Mouse (Mus musculus) liver, embryonic 13.5 days (tissue): ENCODE measurements around the gene Rcsd1. TPM values are rescaled to one million over a fixed set of nuclear protein-coding genes. Genes with fewer than 3 reads are reported as not detected.
A peak's percentile ranks its signal among the peaks of the same experiment; 100 is the strongest.
"Not testable (repeated sequence)": the region's sequence is repeated elsewhere in the genome, so short reads cannot be mapped to it uniquely, and the experiment has no call there.

Experiments
- ATAC-seq: fragments of 200-750 bp; cut with Nextera tagmentation; 2 replicates; pipeline ENCODE4 v1.8.0; 2017; ENCODE audit warnings: low read depth, mild to moderate bottlenecking, moderate number of reproducible peaks, moderate library complexity
- DNase-seq: peaks from one replicate; pipeline ENCODE4 v3.0.0; 2022
- H3K27ac ChIP-seq: fragments of 300-500 bp; sonication (generic); 2 replicates; pipeline ENCODE4 v1.5.1; 2015; ENCODE audit warnings: moderate library complexity, mild to moderate bottlenecking, inconsistent platforms
- H3K27me3 ChIP-seq: fragments of 300-500 bp; sonication (generic); 2 replicates; pipeline ENCODE4 v1.6.1; 2015; ENCODE audit warnings: mild to moderate bottlenecking, inconsistent platforms
- H3K36me3 ChIP-seq: fragments of 300-500 bp; sonication (generic); 2 replicates; pipeline ENCODE4 v1.6.1; 2015; ENCODE audit warnings: mild to moderate bottlenecking, inconsistent platforms
- H3K4me1 ChIP-seq: fragments of 300-500 bp; sonication (generic); replicated peaks from 2 replicates; pipeline ENCODE4 v1.6.1; 2015; ENCODE audit warnings: inconsistent platforms
- H3K4me2 ChIP-seq: fragments of 300-500 bp; sonication (generic); 2 replicates; pipeline ENCODE4 v1.6.1; 2015; ENCODE audit warnings: inconsistent platforms, mild to moderate bottlenecking, moderate library complexity
- H3K4me3 ChIP-seq: fragments of 300-500 bp; sonication (generic); replicated peaks from 2 replicates; pipeline ENCODE4 v1.5.1; 2015; ENCODE audit warnings: mild to moderate bottlenecking, inconsistent platforms
- H3K9ac ChIP-seq: fragments of 300-500 bp; sonication (generic); 2 replicates; pipeline ENCODE4 v1.6.1; 2015; ENCODE audit warnings: mild to moderate bottlenecking, inconsistent platforms
- H3K9me3 ChIP-seq: fragments of 300-500 bp; sonication (generic); replicated peaks from 2 replicates; pipeline ENCODE4 v1.6.1; 2016; ENCODE audit warnings: inconsistent platforms
- WGBS: fragments of 180-500 bp; shearing (Covaris S2); methylation state at CpG from one replicate; pipeline ENCODE4 v1.1.7; 2015; ENCODE audit not compliant: insufficient replicate concordance; 5-methylcytosine and 5-hydroxymethylcytosine counted together
- polyA plus RNA-seq: library from polyadenylated mRNA; unstranded; fragments of >200 nt; fragmentation: Nextera tagmentation; extraction: Ambion mirVana; gene quantifications from 2 replicates; pipeline ENCODE4 v1.2.1, GENCODE M21; 2015

The Rcsd1 gene
- polyA plus RNA-seq, 1 experiment from 2014 or later, result 7.5 TPM

DNA sequence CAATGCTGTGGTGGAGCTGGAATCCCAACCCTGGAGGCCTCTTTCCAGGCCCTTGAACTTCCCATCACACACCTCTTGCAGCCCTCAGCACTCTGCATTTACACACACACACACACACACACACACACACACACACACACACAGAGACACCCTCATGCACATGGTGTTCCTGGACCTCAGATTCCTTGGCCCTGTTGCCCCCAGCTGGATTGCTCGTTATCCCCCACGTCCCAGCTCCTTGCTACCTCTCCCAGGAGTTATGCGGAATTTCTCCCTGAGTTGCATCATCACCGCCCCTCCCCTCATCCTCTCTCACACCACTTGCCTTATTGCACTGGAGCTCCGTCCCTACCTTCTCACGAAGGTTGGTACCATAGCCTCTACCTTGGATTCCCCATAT, 23.2 kb downstream of the Rcsd1 start:
- 56% methylated on average over 6 of the region's 6 CpGs for WGBS
- H3K4me1 ChIP-seq, result peaks cover 24% of the 10 kb centered on the region; the same call in 1 of the 2 replicates

GRCm38 (mm10) chr1:165684261-165685203, 25.0 kb downstream of the Rcsd1 start:
- Histone ChIP-seq H3K4me2 (no peak overlapping the region), H3K4me1 (peaks cover 26% of the 10 kb centered on the region; the same call in 1 of the 2 replicates), H3K27ac (no peak overlapping the region), H3K9me3 (no peaks in the 10 kb centered on the region), H3K36me3 (no peaks in the 10 kb centered on the region), H3K9ac (no peak overlapping the region), H3K4me3 (no peak overlapping the region), H3K27me3 (no peaks in the 10 kb centered on the region)
- no peak for ATAC-seq
- no peak for DNase-seq
- WGBS, result 50% methylated on average over 15 of the region's 15 CpGs

More for the DNA sequence above, 23.2 kb downstream of the Rcsd1 start:
- no peak overlapping the region for H3K4me3 ChIP-seq
- no peak overlapping the region for H3K27ac ChIP-seq
- no peak overlapping the region for H3K9ac ChIP-seq
- no peaks in the 10 kb centered on the region for H3K36me3 ChIP-seq
- H3K27me3 ChIP-seq, result no peaks in the 10 kb centered on the region
- H3K9me3 ChIP-seq, result no peaks in the 10 kb centered on the region
- no peak overlapping the region for H3K4me2 ChIP-seq
- no peak for DNase-seq
- ATAC-seq, result no peak

GRCm38 (mm10) chr1:165682056-165682853, 27.3 kb downstream of the Rcsd1 start:
- WGBS, result 44% methylated on average over 18 of the region's 18 CpGs
- ATAC-seq, result peak; percentile 45; the same call in 1 of the 2 replicates
- Histone ChIP-seq H3K4me3 (no peak overlapping the region), H3K4me1 (peaks cover 27% of the 10 kb centered on the region; the same call in 1 of the 2 replicates), H3K27me3 (no peaks in the 10 kb centered on the region), H3K9me3 (no peaks in the 10 kb centered on the region), H3K4me2 (no peak overlapping the region), H3K36me3 (no peaks in the 10 kb centered on the region), H3K27ac (no peak overlapping the region), H3K9ac (no peak overlapping the region; the same call in 1 of the 2 replicates)
- no peak for DNase-seq

- Histone ChIP-seq H3K4me1 (peaks cover 30% of the 10 kb centered on the region), H3K4me3 (no peak overlapping the region), H3K27ac (no peak overlapping the region), H3K4me2 (no peak overlapping the region), H3K27me3 (no peaks in the 10 kb centered on the region), H3K36me3 (no peaks in the 10 kb centered on the region), H3K9me3 (no peaks in the 10 kb centered on the region), H3K9ac (no peak overlapping the region)
- ATAC-seq (0 out of 2 replicates have a peak, but pooled peaks have one; percentile 18), DNase-seq (no peak)
- 41% methylated on average over 13 of the region's 13 CpGs for WGBS
These were observed 28.3 kb downstream of the Rcsd1 start for GRCm38 (mm10) chr1:165681045-165681794.

GRCm38 (mm10) chr1:165680086-165680485, 29.5 kb downstream of the Rcsd1 start:
- peaks cover 30% of the 10 kb centered on the region for H3K4me1 ChIP-seq
- not testable (repeated sequence) for H3K9me3 ChIP-seq, H3K9ac ChIP-seq, DNase-seq, H3K4me2 ChIP-seq, ATAC-seq, H3K4me3 ChIP-seq, H3K27me3 ChIP-seq, H3K36me3 ChIP-seq
- peak overlapping the region; percentile 64 for H3K27ac ChIP-seq

- H3K9me3 ChIP-seq, result no peaks in the 10 kb centered on the region
- DNase-seq (no peak), ATAC-seq (no peak)
- H3K4me2 ChIP-seq, result no peak overlapping the region
- H3K4me3 ChIP-seq, result no peak overlapping the region
- H3K9ac ChIP-seq, result no peak overlapping the region
- WGBS, result 48% methylated on average over 3 of the region's 3 CpGs
- no peaks in the 10 kb centered on the region for H3K27me3 ChIP-seq
- H3K4me1 ChIP-seq, result peaks cover 31% of the 10 kb centered on the region
- no peaks in the 10 kb centered on the region for H3K36me3 ChIP-seq
- no peak overlapping the region for H3K27ac ChIP-seq
These were observed 29.9 kb downstream of the Rcsd1 start for GRCm38 (mm10) chr1:165679618-165679997.

GRCm38 (mm10) chr1:165678861-165679617, 30.5 kb downstream of the Rcsd1 start:
- H3K9me3 ChIP-seq, result no peaks in the 10 kb centered on the region
- DNase-seq (no peak), ATAC-seq (no peak)
- no peaks in the 10 kb centered on the region for H3K27me3 ChIP-seq
- H3K4me3 ChIP-seq, result no peak overlapping the region
- H3K27ac ChIP-seq, result no peak overlapping the region
- H3K9ac ChIP-seq, result no peak overlapping the region
- H3K36me3 ChIP-seq, result no peaks in the 10 kb centered on the region
- no peak overlapping the region for H3K4me2 ChIP-seq
- peaks cover 30% of the 10 kb centered on the region for H3K4me1 ChIP-seq
- WGBS, result 73% methylated on average over 15 of the region's 15 CpGs

DNA sequence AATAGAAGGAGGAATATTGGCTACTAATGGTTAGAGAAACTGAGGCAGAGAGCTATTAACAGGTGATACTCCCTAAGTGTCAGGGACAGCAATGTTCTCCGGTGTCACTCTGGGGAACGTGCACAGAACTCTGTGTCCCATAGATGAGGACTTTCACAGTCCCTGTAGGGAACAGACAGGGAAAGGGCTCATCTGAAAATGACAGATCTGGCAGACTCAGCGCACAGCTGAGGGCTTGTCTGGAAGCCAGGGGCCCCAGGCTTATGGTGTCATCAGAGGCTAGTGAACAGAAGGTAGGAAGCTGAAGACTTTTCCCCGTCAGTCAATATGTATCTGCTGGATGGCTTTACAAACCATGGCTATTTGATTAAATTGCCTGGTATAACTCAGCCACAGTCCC, 32.0 kb downstream of the Rcsd1 start:
- WGBS, result 74% methylated on average over 4 of the region's 4 CpGs
- H3K27ac ChIP-seq, result no peak overlapping the region
- no peak overlapping the region for H3K9ac ChIP-seq

DNA sequence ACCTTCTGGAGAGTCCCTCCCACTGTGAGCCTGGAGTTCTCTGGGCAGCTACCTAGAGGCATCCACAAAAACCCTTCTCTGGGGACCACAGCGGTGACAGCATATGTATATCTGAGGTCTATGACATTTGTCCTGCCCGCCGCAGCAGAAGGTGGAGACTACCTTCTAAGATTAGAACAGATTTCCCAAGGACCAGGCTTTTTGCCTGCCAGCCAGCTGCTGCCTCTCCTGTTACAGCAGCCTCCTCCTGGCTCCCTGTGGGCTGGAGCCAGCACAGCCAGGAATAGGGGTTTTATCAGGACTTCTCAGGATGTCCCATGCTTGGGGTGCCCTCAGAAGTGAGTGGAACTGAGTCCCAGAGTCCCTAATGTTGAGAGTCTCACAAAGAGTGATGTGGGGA, 32.6 kb downstream of the Rcsd1 start:
- DNase-seq (no peak), ATAC-seq (no peak)
- no peak overlapping the region for H3K9ac ChIP-seq
- H3K9me3 ChIP-seq, result no peaks in the 10 kb centered on the region
- H3K4me3 ChIP-seq, result no peak overlapping the region
- no peaks in the 10 kb centered on the region for H3K27me3 ChIP-seq
- H3K27ac ChIP-seq, result no peak overlapping the region
- H3K4me2 ChIP-seq, result no peak overlapping the region
- H3K36me3 ChIP-seq, result no peaks in the 10 kb centered on the region
- peaks cover 22% of the 10 kb centered on the region for H3K4me1 ChIP-seq
- 56% methylated on average over 3 of the region's 3 CpGs for WGBS

More for the DNA sequence above, 32.0 kb downstream of the Rcsd1 start:
- Histone ChIP-seq H3K4me3 (no peak overlapping the region), H3K36me3 (no peaks in the 10 kb centered on the region), H3K4me2 (no peak overlapping the region), H3K9me3 (no peaks in the 10 kb centered on the region), H3K27me3 (no peaks in the 10 kb centered on the region), H3K4me1 (peaks cover 27% of the 10 kb centered on the region)
- ATAC-seq (no peak), DNase-seq (no peak)

DNA sequence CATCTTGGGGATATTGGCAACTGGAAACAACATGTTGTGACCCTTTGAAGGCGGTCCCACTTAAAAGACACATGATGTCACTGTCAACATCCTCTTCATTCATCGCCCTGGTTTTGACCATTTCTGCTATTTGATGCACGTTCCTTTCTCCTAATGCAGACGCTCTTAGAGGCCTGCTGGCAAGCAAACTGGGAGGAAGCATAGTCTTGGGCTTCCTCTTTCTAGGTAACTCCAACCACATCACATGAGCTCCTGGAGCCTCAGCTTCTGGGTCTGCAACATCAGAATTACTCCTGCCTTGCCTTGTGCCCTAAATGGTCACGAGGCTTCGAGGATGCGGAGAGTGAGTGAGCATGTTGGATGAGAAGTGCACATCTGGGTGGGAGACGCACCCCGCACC, 34.4 kb downstream of the Rcsd1 start:
- DNase-seq, result no peak
- Histone ChIP-seq H3K4me2 (no peak overlapping the region), H3K27ac (no peak overlapping the region), H3K4me3 (no peak overlapping the region), H3K9ac (no peak overlapping the region), H3K27me3 (no peaks in the 10 kb centered on the region), H3K4me1 (peaks cover 13% of the 10 kb centered on the region; the same call in 1 of the 2 replicates), H3K36me3 (no peaks in the 10 kb centered on the region), H3K9me3 (no peaks in the 10 kb centered on the region)
- 55% methylated on average over 9 of the region's 9 CpGs for WGBS
- ATAC-seq, result 0 out of 2 replicates have a peak, but pooled peaks have one; percentile 6
